Mouse (Mus musculus) erythroid progenitor cell, adult 5-6 weeks (primary cell): ENCODE results near the gene Podnl1. TPM values are rescaled to one million over a fixed set of nuclear protein-coding genes. Genes with fewer than 3 reads are reported as not detected.

Experiments
- ATAC-seq: replicated peaks from 2 replicates; pipeline ENCODE4 v1.8.0; 2016; ENCODE audit warnings: moderate number of reproducible peaks, mild to moderate bottlenecking, moderate TSS enrichment, inconsistent platforms; ENCODE audit not compliant: poor library complexity, low FRiP score, severe bottlenecking
- total RNA-seq, 2 experiments: library from RNA; stranded (forward) in 1 of 2; stranded (reverse) in 1 of 2; fragments of 150-400 nt in 1 of 2; fragments of 186-747, 209-891 nt in 1 of 2; gene quantifications; 2 replicates each; pipeline versions ENCODE4 v1.2.3 to v1.2.4; 2015 to 2017; ENCODE audit warnings: low replicate concordance in 2 of 2

Gene Podnl1
- total RNA-seq, 2 experiments from 2014 or later: 1.1 TPM; not detected in 1

- 0 out of 2 replicates have a peak, but pooled peaks have one; percentile 40 for ATAC-seq
Measured at GRCm38 (mm10) chr8:84180530-84181190, 54.9 kb downstream of the Podnl1 start.

Other genes starting within 250 kb of the Podnl1 start
- gene Adgrl1, start 225.9 kb upstream of the Podnl1 start, total RNA-seq (2015; ENCODE audit: low replicate concordance): 0.84 and 7.6 TPM in 2 replicates
- 0.26 and 0.30 TPM in 2 replicates for gene Adgrl1, start 225.9 kb upstream of the Podnl1 start, total RNA-seq (2017; ENCODE audit: low replicate concordance)
- gene Gm10644, start 170.8 kb upstream of the Podnl1 start, total RNA-seq (2015; ENCODE audit: low replicate concordance): not detected in 2 replicates
- 1.0 TPM in 1 of 2 replicates, not detected in the other for gene Gm10644, start 170.8 kb upstream of the Podnl1 start, total RNA-seq (2017; ENCODE audit: low replicate concordance)
- gene Asf1b, start 170.5 kb upstream of the Podnl1 start, total RNA-seq (2015; ENCODE audit: low replicate concordance): 188 and 195 TPM in 2 replicates
- 120 and 123 TPM in 2 replicates for gene Asf1b, start 170.5 kb upstream of the Podnl1 start, total RNA-seq (2017; ENCODE audit: low replicate concordance)
- gene Prkaca, start 153.0 kb upstream of the Podnl1 start, total RNA-seq (2015; ENCODE audit: low replicate concordance): 11.5 and 13.0 TPM in 2 replicates
- 6.7 and 17.2 TPM in 2 replicates for gene Prkaca, start 153.0 kb upstream of the Podnl1 start, total RNA-seq (2017; ENCODE audit: low replicate concordance)
- gene Samd1, start 128.3 kb upstream of the Podnl1 start, total RNA-seq (2015; ENCODE audit: low replicate concordance): 114 and 119 TPM in 2 replicates
- gene Samd1, start 128.3 kb upstream of the Podnl1 start, total RNA-seq (2017; ENCODE audit: low replicate concordance): 51.6 and 80.9 TPM in 2 replicates
- gene 1700067K01Rik, start 124.5 kb upstream of the Podnl1 start, total RNA-seq (2015; ENCODE audit: low replicate concordance): 1.8 and 10.5 TPM in 2 replicates
- 2.6 and 4.7 TPM in 2 replicates for gene 1700067K01Rik, start 124.5 kb upstream of the Podnl1 start, total RNA-seq (2017; ENCODE audit: low replicate concordance)
- not detected in 2 replicates for gene 2210011C24Rik, start 113.8 kb upstream of the Podnl1 start, total RNA-seq (2015; ENCODE audit: low replicate concordance)
- not detected in 2 replicates for gene 2210011C24Rik, start 113.8 kb upstream of the Podnl1 start, total RNA-seq (2017; ENCODE audit: low replicate concordance)
- not detected in 2 replicates for gene Palm3, start 104.5 kb upstream of the Podnl1 start, total RNA-seq (2015; ENCODE audit: low replicate concordance)
- not detected in 2 replicates for gene Palm3, start 104.5 kb upstream of the Podnl1 start, total RNA-seq (2017; ENCODE audit: low replicate concordance)
- gene Il27ra, start 83.4 kb upstream of the Podnl1 start, total RNA-seq (2015; ENCODE audit: low replicate concordance): 1.4 TPM in 1 of 2 replicates, not detected in the other
- 0.51 and 0.61 TPM in 2 replicates for gene Il27ra, start 83.4 kb upstream of the Podnl1 start, total RNA-seq (2017; ENCODE audit: low replicate concordance)
- gene Rln3, start 81.0 kb upstream of the Podnl1 start, total RNA-seq (2015; ENCODE audit: low replicate concordance): not detected in 2 replicates
- not detected in 2 replicates for gene Rln3, start 81.0 kb upstream of the Podnl1 start, total RNA-seq (2017; ENCODE audit: low replicate concordance)
- 1.1 TPM in 1 of 2 replicates, not detected in the other for gene Gm10643, start 60.9 kb upstream of the Podnl1 start, total RNA-seq (2015; ENCODE audit: low replicate concordance)
- 0.77 and 1.2 TPM in 2 replicates for gene Gm10643, start 60.9 kb upstream of the Podnl1 start, total RNA-seq (2017; ENCODE audit: low replicate concordance)
- 7.2 and 14.7 TPM in 2 replicates for gene Rfx1, start 59.2 kb upstream of the Podnl1 start, total RNA-seq (2015; ENCODE audit: low replicate concordance)
- 2.5 and 8.5 TPM in 2 replicates for gene Rfx1, start 59.2 kb upstream of the Podnl1 start, total RNA-seq (2017; ENCODE audit: low replicate concordance)
- gene Dcaf15, start 21.2 kb upstream of the Podnl1 start, total RNA-seq (2015; ENCODE audit: low replicate concordance): 8.8 and 17.7 TPM in 2 replicates
- gene Dcaf15, start 21.2 kb upstream of the Podnl1 start, total RNA-seq (2017; ENCODE audit: low replicate concordance): 11.9 and 13.6 TPM in 2 replicates
- gene Cc2d1a, start 21.9 kb downstream of the Podnl1 start, total RNA-seq (2015; ENCODE audit: low replicate concordance): 2.1 and 4.3 TPM in 2 replicates
- 1.3 and 17.9 TPM in 2 replicates for gene Cc2d1a, start 21.9 kb downstream of the Podnl1 start, total RNA-seq (2017; ENCODE audit: low replicate concordance)
- gene 4930432K21Rik, start 22.0 kb downstream of the Podnl1 start, total RNA-seq (2015; ENCODE audit: low replicate concordance): not detected in 2 replicates
- gene 4930432K21Rik, start 22.0 kb downstream of the Podnl1 start, total RNA-seq (2017; ENCODE audit: low replicate concordance): 0.51 TPM in 1 of 2 replicates, not detected in the other
- gene Nanos3, start 59.2 kb downstream of the Podnl1 start, total RNA-seq (2015; ENCODE audit: low replicate concordance): not detected in 2 replicates
- gene Nanos3, start 59.2 kb downstream of the Podnl1 start, total RNA-seq (2017; ENCODE audit: low replicate concordance): not detected in 2 replicates
- 1.7 and 2.2 TPM in 2 replicates for gene Zswim4, start 111.1 kb downstream of the Podnl1 start, total RNA-seq (2015; ENCODE audit: low replicate concordance)
- 1.9 and 2.6 TPM in 2 replicates for gene Zswim4, start 111.1 kb downstream of the Podnl1 start, total RNA-seq (2017; ENCODE audit: low replicate concordance)
- gene D8Ertd738e, start 123.7 kb downstream of the Podnl1 start, total RNA-seq (2015; ENCODE audit: low replicate concordance): 57.3 and 58.3 TPM in 2 replicates
- 39.9 and 46.1 TPM in 2 replicates for gene D8Ertd738e, start 123.7 kb downstream of the Podnl1 start, total RNA-seq (2017; ENCODE audit: low replicate concordance)
- 6.7 and 7.2 TPM in 2 replicates for gene Mri1, start 131.3 kb downstream of the Podnl1 start, total RNA-seq (2015; ENCODE audit: low replicate concordance)
- 3.6 and 4.8 TPM in 2 replicates for gene Mri1, start 131.3 kb downstream of the Podnl1 start, total RNA-seq (2017; ENCODE audit: low replicate concordance)
- 12.6 and 15.9 TPM in 2 replicates for gene Ccdc130, start 144.4 kb downstream of the Podnl1 start, total RNA-seq (2015; ENCODE audit: low replicate concordance)
- gene Ccdc130, start 144.4 kb downstream of the Podnl1 start, total RNA-seq (2017; ENCODE audit: low replicate concordance): 3.3 and 24.4 TPM in 2 replicates